Mouse (Mus musculus) CD4-positive, CD25-positive, alpha-beta regulatory T cell (primary cell): ENCODE measurements around the gene Rad9b. TPM values are rescaled to one million over a fixed set of nuclear protein-coding genes. Genes with fewer than 3 reads are reported as not detected.

ENCODE experiments used
- polyA plus RNA-seq: library from polyadenylated mRNA; unstranded; fragments of 100-300 nt; shearing (Covaris generic); gene quantifications from one replicate; pipeline ENCODE4 v1.2.1, GENCODE M21; 2017

Rad9b gene
- polyA plus RNA-seq = 7.1 TPM

DNA sequence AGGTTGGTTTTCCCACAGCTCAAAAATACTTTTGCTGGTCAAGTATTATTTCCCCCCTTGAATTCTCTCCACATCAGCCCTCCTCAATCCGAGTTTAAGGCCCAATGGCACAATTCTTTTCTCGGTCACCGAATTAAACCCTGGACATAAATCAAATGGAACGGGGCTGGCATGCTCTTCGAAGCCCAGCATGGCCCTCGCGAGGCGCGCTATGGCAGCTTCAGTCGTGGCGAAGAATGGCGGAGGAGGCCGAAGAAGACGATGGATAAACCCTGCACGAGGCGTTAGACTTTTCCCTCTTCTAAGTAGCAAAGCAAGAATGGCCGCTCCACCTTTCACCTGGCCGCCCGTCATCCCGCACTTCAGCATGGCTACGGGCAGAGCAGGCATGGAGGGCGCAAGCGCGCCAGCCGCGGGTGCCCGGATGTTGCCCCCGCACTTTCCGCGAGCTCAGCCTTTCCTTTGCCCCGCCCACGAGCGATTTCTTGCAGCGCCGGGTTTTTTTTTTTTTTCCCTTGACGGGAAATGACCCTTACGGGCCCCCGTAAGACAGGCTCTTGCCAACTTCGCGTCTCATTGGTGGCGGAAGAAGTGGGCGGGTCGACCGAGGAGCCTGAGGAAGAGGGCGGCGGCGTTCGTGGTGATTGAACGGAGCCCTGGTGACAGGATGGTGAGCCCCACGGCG, at the start of gene Rad9b, which contains the start of gene Vps29:
TSS of gene Rad9b (minus strand) at position 427 of the 685 bp plus-strand sequence.
TSS of gene Vps29 (plus strand) at position 563 of the 685 bp plus-strand sequence.

GRCm38 (mm10) chr5:122391786-122392180, 37.8 kb upstream of the Rad9b start, which contains the start of gene Arpc3:
Gene Arpc3, plus strand, starts transcription at chr5:122391878.

DNA sequence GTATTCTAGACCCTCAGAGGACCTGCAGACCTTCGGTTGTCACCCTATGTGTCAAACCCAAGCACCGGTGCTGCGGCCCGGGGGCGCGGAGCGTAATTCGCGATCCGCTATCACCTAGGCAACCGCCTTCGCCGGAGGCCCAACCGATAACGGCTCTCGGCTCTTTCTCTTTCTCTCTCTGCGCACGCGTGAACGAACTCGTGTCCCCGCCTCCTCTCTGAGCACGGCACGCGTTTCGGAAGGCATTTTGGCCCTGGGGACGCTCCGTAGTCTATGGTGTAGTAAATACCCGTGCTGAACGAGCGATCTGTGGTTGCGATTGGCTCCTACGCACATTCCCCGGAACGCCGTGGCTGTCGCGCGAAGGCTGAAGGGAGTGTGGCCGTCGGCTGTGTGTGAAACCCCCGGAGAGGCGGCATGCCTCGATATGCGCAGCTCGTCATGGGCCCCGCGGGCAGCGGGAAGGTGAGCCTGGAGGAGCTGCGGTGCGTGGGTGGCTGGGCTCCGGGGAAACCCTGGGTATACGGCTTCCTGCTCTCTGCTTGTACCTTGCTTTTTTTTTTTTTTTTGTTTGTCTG, 18.2 kb upstream of the Rad9b start, which contains the start of gene Fam216a:
TSS of gene Fam216a (minus strand) at position 173 of the 578 bp plus-strand sequence.

DNA sequence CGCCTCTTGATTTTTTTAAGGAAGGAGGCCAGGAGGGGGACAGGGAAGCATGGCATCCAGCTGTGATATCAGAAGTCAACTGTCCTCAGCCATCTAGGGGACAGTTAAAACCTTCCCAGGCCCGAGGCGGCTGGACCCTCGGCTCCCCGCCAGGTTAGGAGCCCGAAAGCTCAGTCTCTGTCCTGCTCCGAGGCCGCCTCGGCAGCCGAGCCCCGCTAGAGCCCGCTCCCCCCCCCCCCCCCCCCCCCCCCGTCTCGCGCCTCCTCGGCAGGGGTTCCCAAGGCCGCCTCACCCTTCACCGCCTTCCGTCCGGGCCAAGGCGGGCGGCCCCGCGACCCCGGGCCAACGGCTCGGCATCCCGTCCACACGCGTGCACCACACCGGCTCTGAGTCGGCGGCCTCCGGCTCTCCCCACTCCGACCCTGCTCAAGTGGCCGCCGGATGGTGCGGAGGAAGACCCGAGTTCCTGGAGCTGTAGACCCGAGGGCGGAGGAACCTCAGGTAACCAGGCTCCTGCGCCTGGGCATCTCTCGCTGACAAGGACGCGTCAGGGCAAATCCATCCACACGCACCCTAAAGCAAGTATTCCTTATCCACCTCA, 17.7 kb upstream of the Rad9b start, which contains the start of gene Gpn3:
TSS of gene Gpn3 (plus strand) at position 286 of the 601 bp plus-strand sequence.

GRCm38 (mm10) chr5:122284183-122285028, 69.6 kb downstream of the Rad9b start, which contains the start of gene Pptc7:
Gene Pptc7, plus strand, starts transcription at chr5:122284365.

Other genes starting within 250 kb of the Rad9b start
- 0.24 TPM for gene Ccdc63, start 213.4 kb downstream of the Rad9b start, polyA plus RNA-seq
- gene Ppp1cc, start 196.0 kb downstream of the Rad9b start, polyA plus RNA-seq = 382 TPM
- 118 TPM for gene Hvcn1, start 147.4 kb downstream of the Rad9b start, polyA plus RNA-seq
- gene Tctn1, start 89.8 kb downstream of the Rad9b start, polyA plus RNA-seq = 1.3 TPM
- 53.5 TPM for gene Pptc7, start 69.9 kb downstream of the Rad9b start, polyA plus RNA-seq
- gene Vps29, start 136 bp upstream of the Rad9b start, polyA plus RNA-seq = 135 TPM
- gene Gpn3, start 17.6 kb upstream of the Rad9b start, polyA plus RNA-seq = 79.9 TPM
- 18.8 TPM for gene Fam216a, start 18.1 kb upstream of the Rad9b start, polyA plus RNA-seq
- gene Arpc3, start 37.6 kb upstream of the Rad9b start, polyA plus RNA-seq = 443 TPM
- 31.6 TPM for gene Anapc7, start 67.5 kb upstream of the Rad9b start, polyA plus RNA-seq
- gene Atp2a2, start 148.0 kb upstream of the Rad9b start, polyA plus RNA-seq = 95.7 TPM